Comparison of ENCODE assay signal across 8 mouse cellular contexts in the genomic region with DNA sequence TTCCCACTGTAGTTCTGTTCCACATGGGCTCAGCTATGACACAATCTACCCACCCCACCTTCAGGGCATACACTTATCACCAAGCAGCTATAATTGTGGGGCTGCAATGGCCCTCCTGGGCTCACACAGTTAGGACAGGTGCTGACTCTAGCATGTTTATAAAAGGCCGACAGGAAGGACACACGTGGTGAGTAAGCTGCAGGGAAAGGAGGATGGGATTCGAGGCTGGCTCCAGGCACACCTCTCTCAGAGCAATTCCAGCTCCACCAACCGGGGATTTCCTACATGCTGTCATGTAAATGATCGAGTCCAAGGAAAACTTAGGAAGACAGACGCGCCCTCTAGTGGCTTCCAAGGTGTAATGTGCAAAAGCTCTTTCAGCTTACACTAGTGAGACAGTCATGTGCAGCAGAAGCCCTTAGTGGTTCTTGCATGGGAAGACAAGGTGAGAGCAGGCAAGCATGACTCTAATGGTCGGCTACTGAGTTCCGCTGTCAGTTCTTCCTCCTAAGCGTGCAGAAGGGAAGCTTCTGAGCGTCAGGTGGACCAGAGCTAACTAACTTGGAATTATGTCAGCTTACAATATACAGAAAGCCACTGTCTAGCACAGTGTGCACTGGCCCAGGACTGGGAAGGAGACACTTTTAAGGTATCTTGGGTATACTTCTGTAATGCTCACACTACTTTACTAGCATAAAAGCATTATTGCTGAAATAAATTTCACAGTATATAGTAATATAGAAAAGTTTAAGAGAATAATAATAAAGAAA. TPM values are rescaled to one million over a fixed set of nuclear protein-coding genes. Genes with fewer than 3 reads are reported as not detected.
A peak's percentile ranks its signal among the peaks of the same experiment; 100 is the strongest.
DNase-seq lines count a peak whose midpoint lies in the region; ATAC-seq and TF ChIP-seq lines count a peak whose summit lies in the region.

No protein-coding gene starts in this region.

- no peak overlapping the region for H3K27ac ChIP-seq in forebrain, embryonic 15.5 days (replicated peaks)

- no peak overlapping the region for H3K4me3 ChIP-seq in forebrain, embryonic 15.5 days
- H3K4me3 ChIP-seq in lung, adult 2 months (replicated peaks; ENCODE audit: extremely low read depth, low read depth, low read length), result no peak overlapping the region

- WGBS in forebrain, embryonic 15.5 days, result 34% methylated on average over 11 of the region's 11 CpGs
- WGBS in large intestine, adult 2 months, result 25% methylated on average over 11 of the region's 11 CpGs
- 31% methylated on average over 11 of the region's 11 CpGs for WGBS in lung, adult 2 months

- H3K9ac ChIP-seq in forebrain, embryonic 15.5 days (replicated peaks), result no peak overlapping the region

- peaks cover 32% of the 10 kb centered on the region for H3K36me3 ChIP-seq in forebrain, embryonic 15.5 days

- H3K9me3 ChIP-seq in forebrain, embryonic 15.5 days, result no peaks in the 10 kb centered on the region

- TF ChIP-seq CTCF in lung, adult 2 months (IDR thresholded peaks at IDR 0.05; ENCODE audit: insufficient read depth, low read length), result peak; percentile 21; the same call in 1 of the 2 replicates

- no peaks in the 10 kb centered on the region for H3K4me1 ChIP-seq in forebrain, embryonic 15.5 days
- H3K4me1 ChIP-seq in lung, adult 2 months (ENCODE audit: control insufficient read depth, insufficient read depth, low read length), result no peaks in the 10 kb centered on the region

- H3K4me2 ChIP-seq in forebrain, embryonic 15.5 days (replicated peaks), result no peak overlapping the region

- intact Hi-C loops in heart, postnatal 14 days (cut with DNase I), result loop anchor here (5.0 kb wide), 1 partner anchor 135 kb away; a partner anchor contains a TSS

- TF ChIP-seq POLR2A in lung, adult 2 months (IDR thresholded peaks at IDR 0.05; ENCODE audit: borderline replicate concordance, extremely low read depth, low read depth, low read length), result no peak

- DNase-seq in MEL-GATA-1-ER (ENCODE audit: extremely low read depth, low read depth), result peak; percentile 26
- DNase-seq in cerebellum, adult 18-20 months, result peak; percentile 57 to 62
- DNase-seq in heart, postnatal 14 days, result peak; percentile 76 to 83
- peak; percentile 45 for DNase-seq in large intestine, adult 2 months (ENCODE audit: low read depth, low spot score)
- peak; percentile 52 for DNase-seq in lung, adult 2 months
- DNase-seq in ovary, postnatal 14 days (ENCODE audit: low spot score), result peak; percentile 63
- DNase-seq in spleen, adult 12 weeks (ENCODE audit: low spot score), result no peak

- no peaks in the 10 kb centered on the region for H3K27me3 ChIP-seq in forebrain, embryonic 15.5 days

- peak; percentile 76 for ATAC-seq in forebrain, embryonic 15.5 days (replicated peaks)

RNA-seq across cellular contexts. Expression of a gene that starts 14.0 kb away (rescaled TPM):
- polyA plus RNA-seq in forebrain, embryonic 15.5 days (2015; fragmentation: Nextera tagmentation; extraction: Ambion mirVana), result 28.3 and 30.3 TPM in 2 replicates
- 10 to 100 TPM; 10.1 to 10.8 TPM for total RNA-seq in heart, postnatal 14 days (2021)
- polyA plus RNA-seq in large intestine, adult 2 months (2012; rRNA removed), result 3.1 and 4.1 TPM in 2 replicates
- 3.3 and 5.7 TPM in 2 replicates for polyA plus RNA-seq in lung, adult 2 months (2012; rRNA removed)
